Mouse (Mus musculus): ENCODE measurements around the gene Itga6. TPM values are rescaled to one million over a fixed set of nuclear protein-coding genes. Genes with fewer than 3 reads are reported as not detected.

Gene Itga6
- total and polyA plus RNA-seq, 2 experiments: 2.4 to 5.1 TPM

DNA sequence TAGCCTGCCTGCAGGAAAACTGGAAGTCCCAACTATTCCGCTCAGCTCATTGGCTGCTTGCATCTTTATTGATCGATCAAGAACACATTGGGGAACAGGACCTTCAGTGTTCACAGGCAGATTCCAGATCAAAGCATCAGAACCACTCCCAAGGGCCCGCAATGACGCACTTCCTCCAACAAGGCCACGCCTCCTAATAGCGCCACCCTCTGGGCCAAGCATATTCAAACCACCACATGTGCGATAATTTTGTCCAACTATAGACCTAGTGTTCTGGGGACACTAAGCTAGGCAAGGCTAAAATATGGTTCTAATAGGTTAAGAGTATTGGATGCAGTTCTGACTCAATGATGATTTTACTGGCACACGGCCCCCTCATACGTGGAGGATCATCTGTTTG, 15.7 kb downstream of the Itga6 start:
- TF ChIP-seq POLR2A (IDR thresholded peaks at IDR 0.05; ENCODE audit: extremely low read depth, insufficient read depth, low read length) (no peak), CTCF (IDR thresholded peaks at IDR 0.05; ENCODE audit: low read depth, low read length) (no peak)
- H3K27me3 ChIP-seq (ENCODE audit: control insufficient read depth, insufficient read depth, low read length): no peaks in the 10 kb centered on the region
- H3K36me3 ChIP-seq (ENCODE audit: control insufficient read depth, insufficient read depth, low read length): no peaks in the 10 kb centered on the region
- WGBS: 92% methylated on average over 9 of the region's 9 CpGs
- H3K27ac ChIP-seq (replicated peaks; ENCODE audit: insufficient read depth, low read depth, low read length): no peak overlapping the region
- no peak overlapping the region for H3K4me3 ChIP-seq (ENCODE audit: insufficient read depth, low read depth, low read length)
- no peaks in the 10 kb centered on the region; the same call in 1 of the 2 replicates for H3K4me1 ChIP-seq (ENCODE audit: control insufficient read depth, insufficient read depth, low read length)
- H3K79me2 ChIP-seq (ENCODE audit: control insufficient read depth, insufficient read depth, low read length): no peaks in the 10 kb centered on the region
- no peak for DNase-seq (ENCODE audit: extremely low read depth, low read depth, low spot score)
- no peak overlapping the region for H3K9ac ChIP-seq (ENCODE audit: low read depth, low read length)

DNA sequence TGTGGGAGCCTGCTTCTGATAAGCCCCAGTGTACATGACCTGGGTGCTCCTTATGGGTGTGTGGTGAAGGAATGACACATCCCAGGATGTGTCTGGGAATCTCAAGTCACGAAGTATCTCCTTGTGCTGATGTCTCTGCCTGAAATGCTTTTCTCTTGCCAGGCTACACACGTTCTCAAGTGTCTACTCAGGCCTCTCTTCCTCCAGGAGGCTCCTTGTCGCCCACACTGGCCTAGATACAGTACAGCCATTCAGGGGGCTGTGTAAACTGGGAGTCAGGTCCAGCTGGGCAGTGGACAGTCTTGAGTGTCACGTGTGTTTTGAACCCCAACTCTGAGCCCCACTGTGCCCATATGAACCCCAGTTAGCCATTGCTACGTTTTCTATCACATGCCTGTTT, 19.1 kb downstream of the Itga6 start:
- no peak overlapping the region for H3K9ac ChIP-seq (ENCODE audit: low read depth, low read length)
- TF ChIP-seq CTCF (IDR thresholded peaks at IDR 0.05; ENCODE audit: low read depth, low read length): no peak
- no peak for TF ChIP-seq POLR2A (IDR thresholded peaks at IDR 0.05; ENCODE audit: extremely low read depth, insufficient read depth, low read length)
- H3K36me3 ChIP-seq (ENCODE audit: control insufficient read depth, insufficient read depth, low read length): no peaks in the 10 kb centered on the region
- no peak overlapping the region for H3K27ac ChIP-seq (replicated peaks; ENCODE audit: insufficient read depth, low read depth, low read length)
- H3K4me3 ChIP-seq (ENCODE audit: insufficient read depth, low read depth, low read length): no peak overlapping the region
- H3K27me3 ChIP-seq (ENCODE audit: control insufficient read depth, insufficient read depth, low read length): no peaks in the 10 kb centered on the region
- 81% methylated on average over 5 of the region's 5 CpGs for WGBS
- no peaks in the 10 kb centered on the region for H3K79me2 ChIP-seq (ENCODE audit: control insufficient read depth, insufficient read depth, low read length)
- no peaks in the 10 kb centered on the region; the same call in 1 of the 2 replicates for H3K4me1 ChIP-seq (ENCODE audit: control insufficient read depth, insufficient read depth, low read length)
- no peak for DNase-seq (ENCODE audit: extremely low read depth, low read depth, low spot score)

DNA sequence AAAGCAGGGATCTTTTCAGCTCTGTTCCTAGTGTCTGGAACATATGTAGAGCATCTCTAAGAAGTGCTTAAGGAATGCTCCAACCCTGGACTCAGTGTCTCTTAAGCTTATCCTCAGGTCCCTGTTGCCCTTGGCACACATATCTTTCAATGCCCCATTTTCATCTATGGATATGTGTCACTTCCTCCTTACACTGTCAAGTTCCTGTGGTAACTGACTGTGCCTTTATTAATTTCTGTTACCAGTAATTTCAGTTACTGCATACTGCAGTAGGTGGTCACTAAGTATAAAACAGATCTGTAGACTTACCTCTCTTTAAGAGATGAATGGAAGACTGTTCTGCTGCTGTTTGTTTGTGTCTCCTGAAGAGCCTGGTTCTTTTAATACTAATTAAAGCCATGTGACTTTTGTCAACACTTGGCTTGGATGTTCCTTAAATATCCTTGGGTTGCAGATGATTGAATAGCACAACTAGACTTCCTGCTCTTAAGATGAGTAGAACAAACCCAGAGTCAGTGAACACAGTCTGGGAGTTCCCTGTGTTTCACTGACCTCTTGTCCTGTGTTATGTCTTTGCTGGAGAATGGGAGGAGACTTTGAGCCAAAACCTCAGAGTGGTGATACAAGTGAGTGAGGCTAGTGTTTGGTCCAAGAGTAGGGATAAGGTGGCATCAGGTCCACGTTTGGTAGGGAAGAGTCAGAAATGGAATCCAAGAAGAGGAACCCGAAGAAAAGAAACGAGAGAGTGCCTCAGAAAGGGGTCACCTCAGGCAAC, 19.7 kb downstream of the Itga6 start:
- WGBS: 70% methylated on average over 3 of the region's 3 CpGs
- Histone ChIP-seq H3K27me3 (ENCODE audit: control insufficient read depth, insufficient read depth, low read length) (no peaks in the 10 kb centered on the region), H3K4me1 (ENCODE audit: control insufficient read depth, insufficient read depth, low read length) (no peaks in the 10 kb centered on the region; the same call in 1 of the 2 replicates), H3K79me2 (ENCODE audit: control insufficient read depth, insufficient read depth, low read length) (no peaks in the 10 kb centered on the region), H3K27ac (replicated peaks; ENCODE audit: insufficient read depth, low read depth, low read length) (no peak overlapping the region), H3K4me3 (ENCODE audit: insufficient read depth, low read depth, low read length) (no peak overlapping the region), H3K9ac (ENCODE audit: low read depth, low read length) (no peak overlapping the region), H3K36me3 (ENCODE audit: control insufficient read depth, insufficient read depth, low read length) (no peaks in the 10 kb centered on the region)
- DNase-seq (ENCODE audit: extremely low read depth, low read depth, low spot score): no peak
- TF ChIP-seq CTCF (IDR thresholded peaks at IDR 0.05; ENCODE audit: low read depth, low read length): no peak
- TF ChIP-seq POLR2A (IDR thresholded peaks at IDR 0.05; ENCODE audit: extremely low read depth, insufficient read depth, low read length): no peak

DNA sequence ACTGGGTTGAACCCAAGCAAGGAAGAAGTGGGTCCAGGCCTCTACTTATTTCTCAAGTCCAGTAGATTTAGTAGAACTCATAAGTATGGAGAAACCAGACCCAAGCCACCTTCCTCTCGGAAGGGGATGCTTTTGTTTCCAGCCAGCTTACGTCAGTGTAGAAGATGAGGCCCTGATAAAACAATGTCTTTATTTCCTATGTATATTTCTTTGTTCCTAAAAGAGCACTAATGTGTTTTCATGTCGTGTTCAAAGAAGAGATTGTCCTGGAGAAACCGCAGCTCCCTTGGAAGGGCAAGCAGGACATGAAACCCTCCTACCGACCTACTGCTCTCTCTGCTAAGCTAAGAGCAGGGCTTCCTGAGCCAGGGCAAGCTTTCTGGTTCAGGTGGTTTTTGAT, 20.6 kb downstream of the Itga6 start:
- no peak overlapping the region for H3K4me3 ChIP-seq (ENCODE audit: insufficient read depth, low read depth, low read length)
- H3K9ac ChIP-seq (ENCODE audit: low read depth, low read length): no peak overlapping the region
- TF ChIP-seq POLR2A (IDR thresholded peaks at IDR 0.05; ENCODE audit: extremely low read depth, insufficient read depth, low read length) (no peak), CTCF (IDR thresholded peaks at IDR 0.05; ENCODE audit: low read depth, low read length) (no peak)
- WGBS: 89% methylated on average over 5 of the region's 5 CpGs
- no peaks in the 10 kb centered on the region for H3K27me3 ChIP-seq (ENCODE audit: control insufficient read depth, insufficient read depth, low read length)
- no peak overlapping the region for H3K27ac ChIP-seq (replicated peaks; ENCODE audit: insufficient read depth, low read depth, low read length)
- no peak for DNase-seq (ENCODE audit: extremely low read depth, low read depth, low spot score)
- no peaks in the 10 kb centered on the region; the same call in 1 of the 2 replicates for H3K4me1 ChIP-seq (ENCODE audit: control insufficient read depth, insufficient read depth, low read length)
- H3K36me3 ChIP-seq (ENCODE audit: control insufficient read depth, insufficient read depth, low read length): no peaks in the 10 kb centered on the region
- no peaks in the 10 kb centered on the region for H3K79me2 ChIP-seq (ENCODE audit: control insufficient read depth, insufficient read depth, low read length)

DNA sequence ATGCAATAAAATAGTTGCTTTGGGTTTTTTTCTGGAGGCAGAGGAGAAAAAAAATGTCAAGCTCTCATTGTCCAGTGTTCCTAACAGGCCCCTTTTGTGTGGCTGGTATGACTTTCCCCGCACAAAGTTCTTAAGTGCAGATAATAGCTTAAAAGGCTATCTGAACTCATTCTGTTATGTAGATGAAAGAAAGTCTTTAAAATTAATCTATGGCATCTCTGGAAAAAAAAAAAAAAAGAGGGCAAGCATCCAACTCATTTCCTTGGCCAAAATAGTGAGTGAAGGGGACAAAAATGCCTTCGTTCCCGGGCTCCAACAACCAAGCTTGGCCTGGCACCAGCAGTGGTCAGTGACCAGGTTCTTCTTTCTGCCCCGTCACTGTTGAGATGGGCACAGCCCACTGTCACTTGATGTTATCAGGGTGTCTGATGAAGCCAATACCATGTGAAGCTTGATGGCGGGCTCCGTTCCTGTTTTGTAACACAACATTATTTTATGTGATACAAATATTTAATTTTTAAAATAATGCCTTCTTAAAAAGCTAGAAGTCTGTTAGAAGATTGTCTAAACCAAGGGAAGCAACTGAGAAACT, 21.7 kb downstream of the Itga6 start:
- no peak for DNase-seq (ENCODE audit: extremely low read depth, low read depth, low spot score)
- Histone ChIP-seq H3K27ac (replicated peaks; ENCODE audit: insufficient read depth, low read depth, low read length) (no peak overlapping the region), H3K36me3 (ENCODE audit: control insufficient read depth, insufficient read depth, low read length) (no peaks in the 10 kb centered on the region), H3K79me2 (ENCODE audit: control insufficient read depth, insufficient read depth, low read length) (no peaks in the 10 kb centered on the region), H3K9ac (ENCODE audit: low read depth, low read length) (no peak overlapping the region), H3K4me1 (ENCODE audit: control insufficient read depth, insufficient read depth, low read length) (peaks cover 2% of the 10 kb centered on the region; the same call in 1 of the 2 replicates), H3K4me3 (ENCODE audit: insufficient read depth, low read depth, low read length) (no peak overlapping the region), H3K27me3 (ENCODE audit: control insufficient read depth, insufficient read depth, low read length) (no peaks in the 10 kb centered on the region)
- 92% methylated on average over 6 of the region's 6 CpGs for WGBS
- TF ChIP-seq POLR2A (IDR thresholded peaks at IDR 0.05; ENCODE audit: extremely low read depth, insufficient read depth, low read length): no peak
- TF ChIP-seq CTCF (IDR thresholded peaks at IDR 0.05; ENCODE audit: low read depth, low read length): no peak

DNA sequence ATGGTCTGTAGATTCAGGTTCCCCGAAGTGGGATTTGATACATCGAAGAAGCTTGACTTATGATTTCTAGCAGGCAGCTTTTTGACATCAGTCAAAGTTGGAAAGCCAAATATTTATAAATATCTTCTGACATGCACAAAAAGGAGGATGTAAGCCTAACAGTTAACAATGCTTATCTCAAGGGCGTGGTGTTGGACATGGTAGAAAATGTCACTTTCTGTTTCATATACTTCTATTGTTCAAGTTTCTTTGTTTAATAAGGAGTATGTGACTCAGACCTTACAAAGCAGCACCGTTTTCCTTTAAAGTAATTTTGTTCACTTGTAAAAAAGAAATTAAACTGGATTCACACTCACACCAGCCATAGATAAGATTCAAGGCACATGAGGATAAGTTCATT, 26.3 kb downstream of the Itga6 start:
- Histone ChIP-seq H3K27me3 (ENCODE audit: control insufficient read depth, insufficient read depth, low read length) (no peaks in the 10 kb centered on the region), H3K27ac (replicated peaks; ENCODE audit: insufficient read depth, low read depth, low read length) (no peak overlapping the region), H3K4me3 (ENCODE audit: insufficient read depth, low read depth, low read length) (no peak overlapping the region), H3K79me2 (ENCODE audit: control insufficient read depth, insufficient read depth, low read length) (no peaks in the 10 kb centered on the region), H3K9ac (ENCODE audit: low read depth, low read length) (no peak overlapping the region), H3K36me3 (ENCODE audit: control insufficient read depth, insufficient read depth, low read length) (no peaks in the 10 kb centered on the region), H3K4me1 (ENCODE audit: control insufficient read depth, insufficient read depth, low read length) (peaks cover 2% of the 10 kb centered on the region; the same call in 1 of the 2 replicates)
- DNase-seq (ENCODE audit: extremely low read depth, low read depth, low spot score): no peak
- 77% methylated on average over 4 of the region's 4 CpGs for WGBS
- TF ChIP-seq CTCF (IDR thresholded peaks at IDR 0.05; ENCODE audit: low read depth, low read length) (no peak), POLR2A (IDR thresholded peaks at IDR 0.05; ENCODE audit: extremely low read depth, insufficient read depth, low read length) (no peak)
